Mouse (Mus musculus): ENCODE measurements around the gene Hspa2.
"Not testable (repeated sequence)": the region's sequence is repeated elsewhere in the genome, so short reads cannot be mapped to it uniquely, and the experiment has no call there.

The Hspa2 gene

GRCm38 (mm10) chr12:76434111-76434510 lies 30.1 kb downstream of the Hspa2 start:
- DNase-seq (ENCODE audit: low spot score): no peak

DNA sequence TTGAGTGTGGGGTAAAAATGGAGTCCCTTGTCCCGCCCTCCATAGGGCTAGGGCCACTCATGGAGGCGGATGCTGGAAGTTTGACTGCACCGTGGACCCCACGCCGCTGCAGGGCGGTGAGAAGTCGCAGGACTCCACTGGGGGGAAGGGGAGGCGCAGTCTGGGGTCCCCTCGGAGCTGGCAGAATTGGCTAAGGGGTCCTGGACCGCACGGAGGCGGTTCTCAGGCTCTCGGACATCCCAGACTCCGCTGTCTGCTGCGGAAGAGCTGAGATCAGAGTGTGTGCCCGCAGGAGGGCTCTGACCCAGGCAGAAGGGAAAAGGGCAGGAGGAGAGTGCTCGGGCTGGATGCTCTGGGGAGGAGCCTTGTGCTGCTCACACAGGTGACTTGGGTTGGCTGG lies 31.1 kb downstream of the Hspa2 start:
- DNase-seq (ENCODE audit: low spot score): peak; percentile 11

DNA sequence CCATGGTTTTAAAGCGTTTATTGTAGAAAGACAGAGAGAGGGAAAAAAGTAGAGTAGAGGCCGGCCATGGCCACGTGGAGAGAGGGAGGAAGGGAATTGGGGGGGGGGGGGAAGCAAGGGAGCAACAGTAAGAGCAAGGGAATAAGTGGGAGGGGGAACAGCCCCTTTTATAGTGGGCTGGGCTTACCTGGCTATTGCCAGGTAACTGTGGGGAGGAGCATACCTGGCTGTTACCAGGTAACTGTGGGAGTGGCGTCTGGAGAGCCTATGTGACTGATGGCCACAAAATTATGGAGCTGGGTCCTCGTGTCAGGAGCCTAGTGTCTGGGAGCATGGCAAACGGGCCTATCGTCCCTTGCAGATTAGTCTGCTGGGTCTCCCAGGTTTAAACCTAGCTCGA lies 31.6 kb downstream of the Hspa2 start:
- no peak for DNase-seq (ENCODE audit: low spot score)

GRCm38 (mm10) chr12:76443488-76443887 lies 39.5 kb downstream of the Hspa2 start:
- not testable (repeated sequence) for DNase-seq (ENCODE audit: low spot score)

- DNase-seq (ENCODE audit: low spot score): no peak
These were observed 40.4 kb downstream of the Hspa2 start for GRCm38 (mm10) chr12:76444359-76444772.

- DNase-seq (ENCODE audit: low spot score): no peak
These were observed 40.9 kb downstream of the Hspa2 start for GRCm38 (mm10) chr12:76444862-76445261.

DNA sequence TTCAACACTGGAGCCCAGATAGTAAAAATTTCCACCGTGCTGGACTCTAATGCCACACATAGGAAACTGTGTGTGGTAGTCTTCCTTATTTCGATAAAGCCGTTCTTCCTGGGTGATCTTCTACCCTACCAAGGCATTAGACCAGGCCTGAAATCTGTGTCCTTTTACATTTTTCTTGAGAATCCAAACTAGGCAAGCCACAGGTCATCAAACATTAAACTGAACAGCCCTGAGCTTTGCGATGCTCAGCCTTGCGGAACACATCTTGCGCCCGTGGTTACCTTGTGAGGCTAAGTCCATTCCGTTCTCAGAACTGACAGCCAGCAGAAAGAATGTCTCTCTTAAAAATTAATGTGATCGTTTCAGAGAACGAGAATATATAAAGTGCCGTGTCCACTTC lies 42.2 kb downstream of the Hspa2 start:
- DNase-seq (ENCODE audit: low spot score): no peak

- DNase-seq (ENCODE audit: low spot score): no peak
These were observed 44.2 kb downstream of the Hspa2 start for GRCm38 (mm10) chr12:76448127-76448526.

DNA sequence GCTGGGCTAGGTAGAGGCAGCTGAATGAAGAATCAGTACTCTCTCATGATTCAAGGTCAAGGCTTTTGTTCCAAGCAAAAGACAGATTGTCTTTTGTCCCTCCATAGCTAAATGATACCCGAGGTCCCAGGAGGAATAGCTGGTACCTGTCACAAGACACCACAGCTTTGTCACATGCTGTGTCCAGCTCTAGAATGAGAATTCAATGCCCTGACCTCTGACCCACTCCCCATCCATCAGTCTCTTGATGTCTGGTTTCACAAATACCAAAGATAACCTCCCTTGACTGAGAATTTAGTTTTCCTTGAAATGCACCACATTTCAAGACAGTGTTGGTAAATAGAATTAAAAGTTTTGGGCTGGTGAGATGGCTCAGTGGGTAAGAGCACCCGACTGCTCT lies 48.2 kb downstream of the Hspa2 start:
- DNase-seq (ENCODE audit: low spot score): no peak

Measured in ovary, postnatal 36 days (tissue).